In the genomic region with DNA sequence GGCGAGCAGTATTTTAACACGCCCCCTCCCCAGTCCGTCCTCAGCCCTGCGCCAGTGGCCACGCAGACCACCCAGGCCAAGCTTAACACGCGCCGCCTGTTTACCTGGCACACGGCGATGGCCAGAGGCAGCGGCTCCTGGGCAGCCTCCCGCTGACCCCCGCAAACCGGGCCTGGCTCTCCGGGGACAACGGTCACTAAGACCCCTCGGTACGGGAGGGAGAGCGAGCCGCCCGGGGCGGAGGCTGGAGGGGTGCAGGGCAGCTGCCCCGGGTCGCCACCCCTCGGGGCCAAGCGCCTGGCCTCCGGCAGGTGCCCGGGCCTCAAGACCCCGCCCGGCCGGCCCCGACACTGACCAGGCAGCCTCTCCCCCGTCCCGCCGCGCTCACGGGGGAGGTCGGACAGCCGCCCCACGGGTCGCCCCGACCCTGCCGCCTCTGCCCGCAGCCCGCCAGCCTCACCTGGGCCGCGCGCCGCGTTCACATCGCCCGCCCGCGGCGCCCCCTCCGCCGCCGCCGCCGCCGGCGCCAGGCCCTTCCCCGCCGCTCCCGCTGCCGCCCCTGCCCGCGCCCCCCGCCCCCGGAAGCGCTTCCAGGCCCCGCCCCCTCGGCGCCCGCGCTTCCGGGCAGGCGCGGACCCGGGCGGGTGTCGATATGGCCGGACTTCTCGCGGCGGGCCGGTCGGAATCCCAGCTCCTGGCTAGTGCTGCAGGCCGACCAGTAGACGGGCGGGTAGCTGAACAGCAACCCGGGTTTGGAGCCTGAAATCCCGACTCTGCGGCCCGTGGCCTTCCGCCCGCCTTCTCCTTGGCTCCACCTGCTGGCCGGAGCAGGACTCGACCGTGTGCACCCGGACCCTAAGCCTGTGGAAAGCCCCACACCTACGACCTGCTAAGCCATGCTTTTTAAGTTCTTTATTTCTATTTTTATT, we compare ENCODE assay signal across 8 mouse cellular contexts. TPM values are rescaled to one million over a fixed set of nuclear protein-coding genes. Genes with fewer than 3 reads are reported as not detected.
DNase-seq lines count a peak whose midpoint lies in the region; ATAC-seq and TF ChIP-seq lines count a peak whose summit lies in the region.

Gene Zbtb34 (minus strand): TSS at position 554 of the 929 bp plus-strand sequence.

- H3K9me3 ChIP-seq in liver, embryonic 14.5 days (ENCODE audit: control insufficient read depth, low read length): no peaks in the 10 kb centered on the region

- peaks cover 3 to 16% of the 10 kb centered on the region in 2 experiments for H3K4me1 ChIP-seq in liver, embryonic 14.5 days (replicated peaks; ENCODE audit: control insufficient read depth in 2 of 2, insufficient read depth in 2 of 2, low read length in 1 of 2)
- peaks cover 15% of the 10 kb centered on the region for H3K4me1 ChIP-seq in thymus, adult 2 months (replicated peaks; ENCODE audit: control insufficient read depth, insufficient read depth, low read length)

- peak within 1 kb of the TSS; percentile 93 for H3K9ac ChIP-seq in liver, embryonic 14.5 days (replicated peaks)

- H3K36me3 ChIP-seq in liver, embryonic 14.5 days (replicated peaks; ENCODE audit: control insufficient read depth, insufficient read depth, low read depth): no peaks in the 10 kb centered on the region
- H3K36me3 ChIP-seq in thymus, adult 2 months (ENCODE audit: control insufficient read depth, insufficient read depth, low read length): no peaks in the 10 kb centered on the region

- under 1% methylated on average over 95 of the region's 102 CpGs for WGBS in liver, embryonic 14.5 days (ENCODE audit: insufficient replicate concordance)
- WGBS in thymus, adult 2 months: under 1% methylated on average over 89 of the region's 102 CpGs

- TF ChIP-seq EP300 in liver, embryonic 14.5 days (IDR thresholded peaks at IDR 0.05; ENCODE audit: low read depth): no peak

- peak within 1 kb of the TSS; percentile 56 for H3K27ac ChIP-seq in liver, embryonic 14.5 days
- peak within 1 kb of the TSS; percentile 27 for H3K27ac ChIP-seq in thymus, adult 2 months (ENCODE audit: control insufficient read depth, insufficient read depth, low read length)

- peak within 1 kb of the TSS; percentile 87 for H3K4me2 ChIP-seq in liver, embryonic 14.5 days (ENCODE audit: low read depth)

- TF ChIP-seq CTCF in liver, embryonic 14.5 days (IDR thresholded peaks at IDR 0.05; ENCODE audit: low read depth): peak; percentile 95
- TF ChIP-seq CTCF in thymus, adult 2 months (IDR thresholded peaks at IDR 0.05; ENCODE audit: borderline replicate concordance, control insufficient read depth, extremely low read depth, insufficient read depth, low read length, poor library complexity): peak; percentile 99

- peak within 1 kb of the TSS; percentile 78 to 98 for H3K4me3 ChIP-seq in liver, embryonic 14.5 days (ENCODE audit: insufficient read depth in 1 of 2, low read depth in 2 of 2, low read length in 2 of 2)
- H3K4me3 ChIP-seq in thymus, adult 2 months (ENCODE audit: control insufficient read depth, insufficient read depth, low read length): peak within 1 kb of the TSS; percentile 96

- peak; percentile 66; the same call in 1 of the 2 replicates for TF ChIP-seq POLR2A in thymus, adult 2 months (IDR thresholded peaks at IDR 0.05; ENCODE audit: control insufficient read depth, extremely low read depth, insufficient read depth, low read length, poor library complexity)

- DNase-seq in adrenal gland, postnatal 10 days: peak; percentile 80
- peak; percentile 79 for DNase-seq in embryo, embryonic 9.5 days (ENCODE audit: extremely low spot score)
- peak; percentile 53 to 69 for DNase-seq in heart, adult 9 months (ENCODE audit: low spot score in 2 of 2)
- peak; percentile 56 for DNase-seq in kidney, adult 9 months
- peak; percentile 28 to 41 (median 36) for DNase-seq in liver, embryonic 14.5 days (ENCODE audit: low read depth in 3 of 3, low spot score in 3 of 3)
- peak; percentile 81 for DNase-seq in neural tube, embryonic 10.5 days (ENCODE audit: extremely low spot score, low spot score)
- peak; percentile 67 for DNase-seq in thymus, adult 2 months

- peak; percentile 85 for ATAC-seq in CD4-positive, CD25-positive, alpha-beta regulatory T cell, adult 4 months
- peak; percentile 76 for ATAC-seq in liver, embryonic 14.5 days (ENCODE audit: insufficient read depth)

- no peaks in the 10 kb centered on the region for H3K27me3 ChIP-seq in liver, embryonic 14.5 days (ENCODE audit: control insufficient read depth, insufficient read depth, low read length)
- no peaks in the 10 kb centered on the region for H3K27me3 ChIP-seq in thymus, adult 2 months (ENCODE audit: control insufficient read depth, insufficient read depth, low read length)

RNA-seq across cellular contexts. Expression of gene Zbtb34, which starts in this region (rescaled TPM):
- polyA plus RNA-seq in CD4-positive, CD25-positive, alpha-beta regulatory T cell, adult 4 months (2017; shearing (Covaris generic)): 1 to 10 TPM; 1.4 TPM
- 10 to 100 TPM; 20.0 to 21.5 TPM for total RNA-seq in adrenal gland, postnatal 10 days (2021)
- 3.7 and 3.9 TPM in 2 replicates for polyA plus RNA-seq in liver, embryonic 14.5 days (2012; rRNA removed)
- polyA plus RNA-seq in liver, embryonic 14.5 days (2014; fragmentation: Nextera tagmentation; extraction: Ambion mirVana): 1.3 and 1.8 TPM in 2 replicates
- 22.0 and 27.6 TPM in 2 replicates for polyA plus RNA-seq in thymus, adult 2 months (2012; rRNA removed)

Comparison
In these comparisons a context has a peak if more than half of its experiments do, and no peak if none do; other contexts are left out.
1. Peak in every context shown above with its lines: DNase-seq, ATAC-seq, H3K4me3 ChIP-seq and H3K27ac ChIP-seq.